Mouse (Mus musculus) midbrain, embryonic 14.5 days (tissue): ENCODE results near the gene 1700019D03Rik. TPM values are rescaled to one million over a fixed set of nuclear protein-coding genes. Genes with fewer than 3 reads are reported as not detected.
A peak's percentile ranks its signal among the peaks of the same experiment; 100 is the strongest.

Experiments
- ATAC-seq: fragments of 200-750 bp; cut with Nextera tagmentation; 2 replicates; pipeline ENCODE4 v1.8.0; 2017; ENCODE audit warnings: moderate number of reproducible peaks, moderate library complexity; ENCODE audit not compliant: low FRiP score, low TSS enrichment
- DNase-seq: peaks from one replicate; pipeline ENCODE4 v3.0.0-alpha.2; 2015
- H3K27ac ChIP-seq: fragments of 300-500 bp; sonication (generic); replicated peaks from 2 replicates; pipeline ENCODE4 v1.5.1; 2014; ENCODE audit warnings: mild to moderate bottlenecking, low read depth, low read length, moderate library complexity
- H3K27me3 ChIP-seq: fragments of 300-500 bp; sonication (generic); 2 replicates; pipeline ENCODE4 v1.6.1; 2014; ENCODE audit warnings: low read length, control low read depth, mixed read lengths; ENCODE audit not compliant: control insufficient read depth, insufficient read depth
- H3K36me3 ChIP-seq: fragments of 300-500 bp; sonication (generic); 2 replicates; pipeline ENCODE4 v1.6.1; 2014; ENCODE audit warnings: low read length, control low read depth; ENCODE audit not compliant: control insufficient read depth, insufficient read depth
- H3K4me1 ChIP-seq: fragments of 300-500 bp; sonication (generic); 2 replicates; pipeline ENCODE4 v1.6.1; 2014; ENCODE audit warnings: mild to moderate bottlenecking, antibody characterized with exemption, low read length, control low read depth; ENCODE audit not compliant: control insufficient read depth, insufficient read depth
- H3K4me2 ChIP-seq: fragments of 300-500 bp; sonication (generic); 2 replicates; pipeline ENCODE4 v1.6.1; 2014; ENCODE audit warnings: mild to moderate bottlenecking, low read length, moderate library complexity
- H3K4me3 ChIP-seq: fragments of 300-500 bp; sonication (generic); replicated peaks from 2 replicates; pipeline ENCODE4 v1.5.1; 2014; ENCODE audit warnings: low read depth, low read length
- H3K9ac ChIP-seq: fragments of 300-500 bp; sonication (generic); replicated peaks from 2 replicates; pipeline ENCODE4 v1.6.1; 2014; ENCODE audit warnings: mild to moderate bottlenecking, low read length, moderate library complexity
- H3K9me3 ChIP-seq: fragments of 300-500 bp; sonication (generic); 2 replicates; pipeline ENCODE4 v1.6.1; 2016; ENCODE audit warnings: low read length, control low read depth, mixed read lengths; ENCODE audit not compliant: control insufficient read depth
- WGBS: fragments of 180-500 bp; shearing (Covaris S2); extraction: QIAGEN DNeasy Blood & Tissue Kit; methylation state at CpG from one replicate; pipeline ENCODE4 v1.1.7; 2014; 5-methylcytosine and 5-hydroxymethylcytosine counted together
- polyA plus RNA-seq: library from polyadenylated mRNA; unstranded; fragments of >200 nt; fragmentation: Nextera tagmentation; extraction: Ambion mirVana; gene quantifications from 2 replicates; pipeline ENCODE4 v1.2.1, GENCODE M21; 2014

Gene 1700019D03Rik
- polyA plus RNA-seq, 1 experiment from 2014 or later = 3.0 TPM

GRCm38 (mm10) chr1:53037443-53037871 is 17.5 kb upstream of the 1700019D03Rik start:
- no peak overlapping the region for H3K27ac ChIP-seq
- H3K36me3 ChIP-seq = no peaks in the 10 kb centered on the region
- no peak for ATAC-seq
- WGBS = 90% methylated on average over 5 of the region's 5 CpGs
- DNase-seq = no peak
- H3K4me1 ChIP-seq = no peaks in the 10 kb centered on the region
- no peaks in the 10 kb centered on the region for H3K9me3 ChIP-seq
- H3K27me3 ChIP-seq = no peaks in the 10 kb centered on the region
- no peak overlapping the region for H3K9ac ChIP-seq
- no peak overlapping the region for H3K4me3 ChIP-seq
- H3K4me2 ChIP-seq = no peak overlapping the region

- Histone ChIP-seq H3K4me2 (no peak overlapping the region), H3K27me3 (no peaks in the 10 kb centered on the region), H3K9me3 (no peaks in the 10 kb centered on the region), H3K9ac (no peak overlapping the region), H3K27ac (no peak overlapping the region), H3K4me1 (no peaks in the 10 kb centered on the region), H3K4me3 (no peak overlapping the region), H3K36me3 (no peaks in the 10 kb centered on the region)
- ATAC-seq = no peak
- DNase-seq = peak; percentile 79
Measured at GRCm38 (mm10) chr1:53032550-53032949, 12.6 kb upstream of the 1700019D03Rik start.

GRCm38 (mm10) chr1:53018746-53019505 is 1.1 kb downstream of the 1700019D03Rik start:
- no peaks in the 10 kb centered on the region for H3K4me1 ChIP-seq
- no peak overlapping the region for H3K4me2 ChIP-seq
- DNase-seq (peak; percentile 41), ATAC-seq (peak; percentile 22; the same call in 1 of the 2 replicates)
- no peaks in the 10 kb centered on the region for H3K9me3 ChIP-seq
- H3K36me3 ChIP-seq = no peaks in the 10 kb centered on the region
- 52% methylated on average over 3 of the region's 3 CpGs for WGBS
- no peak overlapping the region for H3K27ac ChIP-seq
- no peak overlapping the region for H3K9ac ChIP-seq
- H3K4me3 ChIP-seq = no peak overlapping the region
- H3K27me3 ChIP-seq = no peaks in the 10 kb centered on the region

- 55% methylated on average over 5 of the region's 5 CpGs for WGBS
- H3K4me2 ChIP-seq = no peak overlapping the region
- no peak overlapping the region for H3K27ac ChIP-seq
- no peak overlapping the region for H3K4me3 ChIP-seq
- no peaks in the 10 kb centered on the region for H3K27me3 ChIP-seq
- H3K9ac ChIP-seq = no peak overlapping the region
- no peaks in the 10 kb centered on the region for H3K36me3 ChIP-seq
- ATAC-seq (no peak), DNase-seq (no peak)
- H3K9me3 ChIP-seq = no peaks in the 10 kb centered on the region
- H3K4me1 ChIP-seq = no peaks in the 10 kb centered on the region
Measured at GRCm38 (mm10) chr1:53015606-53016005, 4.4 kb downstream of the 1700019D03Rik start.

GRCm38 (mm10) chr1:53014716-53015115 is 5.3 kb downstream of the 1700019D03Rik start:
- DNase-seq (no peak), ATAC-seq (no peak)
- Histone ChIP-seq H3K4me2 (no peak overlapping the region), H3K9me3 (no peaks in the 10 kb centered on the region), H3K27me3 (no peaks in the 10 kb centered on the region), H3K9ac (no peak overlapping the region), H3K4me3 (no peak overlapping the region), H3K27ac (no peak overlapping the region), H3K36me3 (no peaks in the 10 kb centered on the region), H3K4me1 (no peaks in the 10 kb centered on the region)
- WGBS = 92% methylated on average over 6 of the region's 6 CpGs

- WGBS = 69% methylated on average over 5 of the region's 5 CpGs
Measured at GRCm38 (mm10) chr1:52986692-52987091, 33.3 kb downstream of the 1700019D03Rik start.

GRCm38 (mm10) chr1:52973198-52973597 is 46.8 kb downstream of the 1700019D03Rik start:
- H3K4me1 ChIP-seq = no peaks in the 10 kb centered on the region
- no peak overlapping the region for H3K9ac ChIP-seq
- WGBS = 87% methylated on average over 5 of the region's 5 CpGs
- H3K9me3 ChIP-seq = no peaks in the 10 kb centered on the region
- H3K27me3 ChIP-seq = no peaks in the 10 kb centered on the region
- ATAC-seq = no peak
- DNase-seq = no peak
- no peaks in the 10 kb centered on the region for H3K36me3 ChIP-seq
- H3K4me2 ChIP-seq = no peak overlapping the region
- no peak overlapping the region for H3K27ac ChIP-seq
- no peak overlapping the region for H3K4me3 ChIP-seq

More at GRCm38 (mm10) chr1:52986692-52987091, 33.3 kb downstream of the 1700019D03Rik start:
- H3K4me2 ChIP-seq = no peak overlapping the region
- no peaks in the 10 kb centered on the region for H3K4me1 ChIP-seq
- H3K36me3 ChIP-seq = no peaks in the 10 kb centered on the region
- no peak for DNase-seq
- no peak for ATAC-seq
- no peaks in the 10 kb centered on the region for H3K9me3 ChIP-seq
- H3K27me3 ChIP-seq = no peaks in the 10 kb centered on the region
- no peak overlapping the region for H3K4me3 ChIP-seq
- no peak overlapping the region for H3K27ac ChIP-seq
- no peak overlapping the region for H3K9ac ChIP-seq

GRCm38 (mm10) chr1:52971881-52972503 is 48.0 kb downstream of the 1700019D03Rik start:
- DNase-seq = peak; percentile 67
- Histone ChIP-seq H3K4me2 (no peak overlapping the region), H3K36me3 (no peaks in the 10 kb centered on the region), H3K9me3 (no peaks in the 10 kb centered on the region), H3K27me3 (no peaks in the 10 kb centered on the region), H3K4me1 (no peaks in the 10 kb centered on the region), H3K27ac (no peak overlapping the region), H3K4me3 (no peak overlapping the region), H3K9ac (no peak overlapping the region)
- WGBS = 62% methylated on average over 2 of the region's 2 CpGs
- peak; percentile 60; the same call in 1 of the 2 replicates for ATAC-seq

- H3K4me3 ChIP-seq = no peak overlapping the region
- H3K27me3 ChIP-seq = no peaks in the 10 kb centered on the region
- no peaks in the 10 kb centered on the region for H3K4me1 ChIP-seq
- DNase-seq = no peak
- ATAC-seq = 0 out of 2 replicates have a peak, but pooled peaks have one; percentile 28
- H3K27ac ChIP-seq = no peak overlapping the region
- H3K9ac ChIP-seq = no peak overlapping the region
- no peak overlapping the region for H3K4me2 ChIP-seq
- no peaks in the 10 kb centered on the region for H3K9me3 ChIP-seq
- no peaks in the 10 kb centered on the region for H3K36me3 ChIP-seq
- WGBS = 77% methylated on average over 8 of the region's 8 CpGs
Measured at GRCm38 (mm10) chr1:52964581-52964980, 55.4 kb downstream of the 1700019D03Rik start.
